Mouse (Mus musculus): ENCODE results near the gene Ddo.

The Ddo gene

DNA sequence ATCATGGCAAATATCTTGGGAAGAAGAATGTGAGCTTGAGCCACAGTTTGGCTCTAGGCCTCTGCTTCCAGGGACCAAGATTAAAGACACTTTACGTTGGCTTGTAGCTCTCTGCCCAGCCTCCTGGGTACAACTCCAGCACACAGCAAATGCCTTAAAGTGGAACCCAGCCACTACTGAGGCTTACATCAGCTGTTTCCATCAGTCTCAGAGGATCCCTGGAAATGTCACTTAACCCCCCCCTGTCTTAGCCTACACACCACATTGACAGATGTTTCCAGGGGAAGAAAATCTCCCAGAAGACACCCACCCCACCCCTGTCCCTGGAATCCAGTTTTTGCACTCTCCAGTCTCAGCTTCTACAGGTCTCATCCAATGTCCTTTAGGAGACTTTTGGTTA, 37.1 kb downstream of the Ddo start:
- DNase-seq: no peak

DNA sequence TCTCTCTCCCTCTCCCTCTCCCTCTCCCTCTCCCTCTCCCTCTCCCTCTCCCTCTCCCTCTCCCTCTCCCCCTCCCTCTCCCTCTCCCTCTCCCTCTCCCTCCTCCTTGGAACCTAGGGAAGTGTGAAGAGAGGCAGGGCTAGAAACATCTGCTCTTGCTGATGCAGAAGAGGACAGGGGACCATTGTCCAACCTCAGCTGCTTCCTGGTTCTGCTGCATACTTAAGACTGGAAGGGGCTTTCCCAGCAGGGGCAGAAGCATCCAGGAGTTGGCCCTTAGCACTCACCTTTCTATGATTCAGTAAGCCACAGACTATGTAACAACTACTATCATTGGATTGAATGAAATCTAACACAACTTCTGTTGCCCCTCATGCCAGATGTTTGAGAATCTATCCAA, 38.8 kb downstream of the Ddo start:
- DNase-seq: no peak

DNA sequence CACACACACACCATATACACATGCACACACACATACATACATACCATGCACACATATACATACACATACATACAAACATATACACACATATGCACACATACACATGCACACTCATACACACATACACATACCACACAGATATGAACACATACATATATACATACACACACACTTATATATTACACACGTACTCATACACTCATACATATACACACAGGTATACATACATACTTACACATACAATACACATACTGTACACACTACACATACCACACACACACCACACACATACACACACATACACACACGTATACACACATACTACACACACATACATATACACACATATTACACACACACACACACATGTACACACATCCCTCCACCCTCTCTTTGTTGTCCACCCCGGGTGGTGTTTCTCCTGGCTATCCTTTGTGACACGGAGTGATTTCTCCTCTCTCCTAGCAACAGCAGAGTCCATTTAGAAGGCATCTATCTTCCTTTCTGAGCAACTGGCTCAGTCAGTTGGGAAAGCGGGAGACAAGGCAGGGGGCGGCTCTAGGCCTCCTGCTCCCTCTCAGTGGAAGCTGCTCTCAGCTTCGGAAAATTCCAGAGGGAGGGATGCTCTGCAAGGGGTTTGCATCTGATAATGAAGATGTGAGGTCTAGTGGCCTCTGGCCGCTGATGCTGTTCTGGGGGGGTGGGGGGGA, 42.9 kb downstream of the Ddo start:
- no peak for DNase-seq

DNA sequence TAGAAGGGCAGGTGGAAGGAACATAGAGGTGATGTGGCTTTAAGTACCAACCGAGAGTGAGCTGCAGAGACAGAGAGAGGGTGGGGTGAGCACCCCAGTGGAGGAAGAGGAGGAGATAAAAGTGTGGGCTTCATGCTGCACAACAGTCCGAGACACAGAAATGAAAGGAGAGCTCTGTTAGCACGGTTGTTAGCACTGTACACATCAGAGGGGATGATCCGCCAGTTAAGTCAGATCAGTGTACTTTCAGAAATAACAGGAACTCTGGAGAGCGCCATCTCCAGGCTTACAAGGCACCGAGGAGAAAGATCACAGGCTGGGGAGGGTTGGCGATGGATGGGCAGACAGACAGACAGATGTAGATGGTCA, 43.5 kb downstream of the Ddo start:
- no peak for DNase-seq

DNA sequence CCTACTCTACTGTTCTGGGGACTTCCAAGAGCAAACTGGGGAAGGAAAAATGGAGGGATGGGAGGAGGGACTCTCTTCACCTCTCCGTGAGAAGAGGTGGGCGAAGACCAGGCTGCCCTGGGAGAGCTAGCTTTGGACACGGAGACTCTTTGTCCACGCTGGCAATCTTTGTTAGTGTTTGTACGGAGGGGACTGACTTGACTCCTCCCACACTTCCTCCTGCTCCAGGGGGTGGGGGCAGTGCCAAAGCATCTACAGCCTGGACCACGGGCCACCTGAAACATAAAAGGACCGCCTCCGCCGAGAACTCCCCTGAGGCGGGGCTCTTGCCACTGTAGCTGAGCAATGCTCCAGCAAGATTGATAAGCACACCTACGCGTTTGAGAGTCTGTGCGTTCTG, 44.3 kb downstream of the Ddo start:
- no peak for DNase-seq

DNA sequence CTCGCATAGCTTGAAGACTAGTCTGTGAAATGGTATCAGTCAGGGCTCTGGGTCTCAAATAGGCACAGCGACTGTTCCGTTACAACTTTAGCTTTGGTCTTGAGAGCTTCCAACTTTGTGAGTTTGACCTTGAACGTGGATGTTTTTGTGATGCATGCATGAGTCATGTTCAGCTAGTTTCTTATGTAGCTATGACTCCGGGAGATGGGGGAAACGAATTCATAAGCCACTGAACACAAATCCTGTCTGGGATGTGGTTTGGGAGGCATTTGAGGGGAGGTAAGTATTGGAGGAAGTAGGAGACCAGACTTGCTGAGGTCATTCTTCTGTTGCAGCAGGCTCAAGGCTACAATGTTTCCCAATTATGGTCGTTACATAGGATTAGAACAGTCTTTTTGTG, 46.1 kb downstream of the Ddo start:
- DNase-seq: no peak

DNA sequence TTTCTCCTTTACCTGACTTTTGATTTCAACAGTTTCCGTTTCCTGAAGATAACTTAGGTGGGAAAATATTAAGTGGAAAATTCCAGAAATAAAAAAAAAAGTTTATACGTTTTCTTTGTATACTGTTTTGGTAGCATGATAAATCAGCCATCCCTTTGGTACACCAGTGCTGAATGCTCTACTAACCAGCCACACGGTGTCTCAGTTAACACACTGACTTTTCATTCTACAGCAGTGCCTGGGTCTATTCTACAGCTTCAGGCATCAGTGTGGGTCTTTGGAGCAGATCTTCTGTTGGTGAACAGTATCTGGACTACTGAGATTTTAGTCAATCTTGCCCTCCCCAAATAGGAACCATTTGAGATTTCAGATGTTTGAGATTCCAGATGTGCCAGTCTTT, 48.7 kb downstream of the Ddo start:
- DNase-seq: no peak

DNA sequence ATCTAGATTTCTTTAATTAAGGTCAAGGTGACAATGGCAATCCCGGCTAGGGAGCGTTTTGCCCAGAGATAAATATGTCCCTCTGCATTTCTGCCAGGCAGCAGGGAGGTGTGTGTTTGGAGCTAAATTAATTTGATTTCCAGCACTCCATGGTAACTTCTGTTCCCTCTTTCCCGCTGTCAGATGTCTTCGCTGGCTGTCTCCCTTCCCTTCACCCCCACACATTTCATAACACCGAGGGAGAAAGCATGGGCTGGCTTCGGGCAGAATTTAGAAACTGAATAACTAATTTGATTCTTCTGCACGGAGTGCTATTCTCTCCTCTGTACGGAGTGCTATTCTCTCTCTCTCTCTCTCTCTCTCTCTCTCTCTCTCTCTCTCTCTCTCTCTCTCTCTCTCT, 52.7 kb downstream of the Ddo start:
- DNase-seq: no peak

DNA sequence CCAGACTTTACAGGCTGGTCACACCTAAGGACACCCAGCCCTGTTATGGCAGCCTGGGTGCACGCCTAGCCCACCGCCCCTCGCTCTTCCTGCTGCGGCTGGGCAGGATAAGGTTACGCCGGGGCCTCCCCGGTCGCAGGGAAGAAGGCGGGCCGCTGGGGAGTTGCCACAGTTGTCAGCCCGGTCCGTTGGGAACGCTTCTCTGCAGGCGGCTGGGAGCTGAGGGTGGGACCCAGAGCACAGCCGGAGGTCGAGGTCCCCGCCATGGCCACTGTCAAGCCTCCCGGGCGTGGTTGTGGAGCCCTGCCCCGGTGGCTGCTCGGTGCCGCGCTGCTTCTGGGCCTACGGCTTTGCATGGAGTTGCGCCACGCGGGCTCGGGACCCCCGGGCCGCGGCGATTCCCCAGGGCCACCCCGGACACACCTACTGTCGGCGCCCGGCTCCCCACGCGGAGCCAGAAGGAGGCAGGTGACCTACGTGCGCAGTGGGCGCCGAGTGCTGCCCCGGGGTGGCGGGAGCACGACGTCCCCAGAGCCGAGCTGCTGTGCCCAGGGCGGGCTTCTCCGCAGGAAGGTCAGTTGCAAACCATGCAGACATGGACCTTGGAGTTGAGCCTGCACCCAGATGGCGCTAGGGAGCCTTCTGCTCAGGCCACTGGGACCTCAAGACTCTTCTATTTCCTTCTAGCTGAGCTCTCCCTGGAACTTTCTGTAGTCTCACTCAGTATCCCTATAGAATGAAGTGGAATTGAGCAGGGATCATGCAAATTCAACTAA, 53.5 kb downstream of the Ddo start, which contains the start of gene Mettl24:
TSS of gene Mettl24 (plus strand) at position 191 of the 776 bp plus-strand sequence.
- peak; percentile 63 for DNase-seq

DNA sequence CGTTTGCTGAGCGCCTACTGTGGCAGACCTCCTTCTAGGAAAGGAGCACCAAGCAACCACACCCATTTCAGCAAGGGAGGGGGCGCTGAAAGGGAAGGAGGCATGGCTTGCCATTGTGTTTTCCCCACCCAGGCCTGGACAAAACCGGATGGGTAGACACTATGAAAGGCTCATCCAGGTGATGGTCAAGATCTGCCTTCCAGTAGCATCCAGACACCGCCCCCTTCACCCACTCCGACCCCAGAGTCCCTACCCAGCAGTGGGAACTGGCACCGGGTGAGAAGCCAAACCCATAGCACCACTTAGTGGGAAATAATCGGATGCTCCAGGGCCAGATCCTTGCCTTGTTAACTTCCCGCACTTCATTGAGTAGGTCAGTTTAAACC, 54.0 kb downstream of the Ddo start:
- no peak for DNase-seq

DNA sequence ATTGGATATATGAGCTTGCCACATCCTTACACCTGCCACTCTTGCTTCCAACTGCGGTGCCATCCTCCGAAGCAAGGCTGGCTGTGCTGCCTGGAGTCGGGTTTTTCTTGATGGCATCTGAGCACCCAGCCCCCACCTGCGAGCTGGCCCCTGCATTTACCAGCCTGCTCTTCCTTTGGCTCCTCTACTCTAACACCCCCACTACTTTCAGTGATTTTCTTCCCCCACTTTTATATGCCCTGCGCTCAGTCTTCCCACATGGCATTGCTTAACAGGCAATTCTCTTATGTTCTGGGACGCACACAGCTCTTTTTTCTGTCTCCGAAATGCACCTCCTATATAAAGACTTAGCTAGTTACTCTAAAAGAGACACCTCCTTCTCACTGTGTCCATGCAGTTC, 54.5 kb downstream of the Ddo start:
- no peak for DNase-seq

DNA sequence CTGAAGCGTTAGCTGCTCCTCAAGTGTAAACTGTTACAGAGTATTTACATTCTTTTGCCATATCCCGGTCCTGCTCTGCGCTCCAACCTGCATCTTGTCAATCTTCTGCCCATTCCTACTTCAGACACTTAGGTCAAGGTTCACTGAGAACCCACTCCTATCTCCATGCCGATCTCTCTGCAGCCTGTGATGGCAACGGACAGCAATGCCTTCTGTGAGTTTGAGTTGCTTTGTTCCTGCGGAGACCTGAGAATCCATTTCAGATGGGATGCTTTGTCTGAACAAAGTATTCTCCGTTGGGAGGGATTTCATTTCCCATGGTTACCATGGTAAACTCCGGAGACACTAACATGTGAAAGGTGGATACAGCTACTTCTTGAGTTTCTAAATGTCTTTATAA, 55.8 kb downstream of the Ddo start:
- DNase-seq: no peak

DNA sequence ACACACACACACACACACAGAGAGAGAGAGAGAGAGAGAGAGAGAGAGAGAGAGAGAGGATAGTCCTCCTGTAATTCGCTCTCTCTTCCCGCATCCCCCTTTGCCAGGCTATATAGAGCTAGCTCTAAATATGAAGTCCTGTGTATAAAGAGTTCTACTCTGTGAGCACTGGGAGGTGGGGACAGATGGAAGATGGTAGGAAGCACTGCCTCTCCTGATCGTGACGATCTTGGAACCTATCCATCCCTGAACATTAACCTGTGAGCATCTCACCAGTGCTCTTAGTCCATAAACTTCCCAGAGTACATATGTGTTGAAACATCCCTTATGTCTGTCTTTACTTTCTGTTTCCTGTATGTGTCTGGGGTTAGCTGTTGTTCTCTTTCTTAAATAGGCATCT, 57.2 kb downstream of the Ddo start:
- DNase-seq: no peak

DNA sequence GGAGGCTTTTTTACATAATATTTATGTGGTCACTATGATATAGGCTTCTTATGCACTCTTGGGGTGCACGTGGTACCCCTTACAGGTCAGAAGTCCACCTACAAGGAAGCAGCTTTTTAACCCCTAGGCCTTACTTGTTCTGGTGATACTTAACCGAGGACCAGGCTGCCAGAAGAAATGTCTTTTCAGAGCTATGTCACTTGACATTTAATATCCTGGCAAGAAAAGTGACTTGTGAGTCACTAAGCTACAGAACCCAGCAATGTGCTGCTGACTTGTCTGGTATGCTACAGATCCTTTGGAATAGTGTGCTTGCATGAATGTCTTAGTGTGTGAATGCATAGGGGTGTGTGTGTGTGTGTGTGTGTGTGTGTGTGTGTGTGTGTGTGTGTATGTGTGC, 57.6 kb downstream of the Ddo start:
- DNase-seq: no peak

DNA sequence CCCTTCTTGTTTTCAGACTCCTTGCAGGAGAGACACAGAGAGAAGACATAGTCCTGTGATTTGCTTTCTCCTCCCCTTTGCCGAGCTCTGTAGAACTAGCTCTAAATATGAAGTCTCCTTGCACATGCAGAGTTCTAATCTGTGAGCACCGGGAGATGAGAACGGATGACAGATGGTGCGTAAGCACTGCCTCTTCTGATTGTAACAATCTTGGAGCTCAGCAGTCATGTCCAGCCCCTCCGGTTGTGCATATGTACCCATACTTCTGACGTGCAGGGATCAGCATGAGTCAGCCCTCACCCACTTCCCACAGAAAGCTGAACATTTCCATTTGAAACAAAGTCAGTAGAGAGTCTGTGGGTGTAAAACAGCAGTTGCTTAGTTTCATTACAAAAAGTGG, 58.5 kb downstream of the Ddo start:
- DNase-seq: no peak

DNA sequence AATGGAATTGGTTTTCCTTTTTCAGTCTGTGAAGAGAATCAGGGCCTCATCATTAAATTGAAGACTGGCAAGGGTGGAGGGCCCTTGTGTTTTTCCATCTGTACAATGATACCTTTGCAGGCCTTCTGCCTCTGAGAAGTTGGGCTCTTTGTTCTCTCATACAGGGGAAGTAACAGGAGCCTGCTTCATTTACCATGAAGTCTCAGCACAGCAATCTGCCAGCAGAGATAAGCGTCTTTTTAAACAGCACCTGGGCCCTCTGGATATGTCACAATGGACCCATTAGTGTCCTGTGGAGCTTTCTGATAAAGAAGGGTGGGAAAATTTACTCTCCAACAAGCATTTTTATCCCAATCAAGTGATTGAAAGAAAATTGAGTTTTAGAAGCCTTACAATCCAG, 59.1 kb downstream of the Ddo start:
- DNase-seq: no peak

DNA sequence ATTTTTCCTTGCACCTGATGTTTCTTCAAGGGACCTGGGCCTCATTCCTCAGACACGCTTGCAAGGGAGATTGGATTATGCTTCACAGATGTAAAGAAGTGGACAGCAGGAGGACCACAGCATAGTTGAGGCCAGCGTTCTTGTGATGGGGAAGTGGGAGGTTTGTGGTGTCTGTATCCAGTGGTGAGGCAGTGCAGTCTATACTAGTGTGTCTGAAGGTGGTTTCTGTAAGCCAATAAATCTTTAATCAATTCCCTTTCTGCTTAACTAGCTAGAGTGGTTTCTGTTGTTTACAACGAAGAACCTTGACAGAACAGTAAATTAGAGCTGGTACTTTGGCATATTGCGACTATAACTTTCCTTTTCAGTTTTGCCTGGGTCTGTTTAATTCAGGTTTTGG, 68.8 kb downstream of the Ddo start:
- no peak for DNase-seq

DNA sequence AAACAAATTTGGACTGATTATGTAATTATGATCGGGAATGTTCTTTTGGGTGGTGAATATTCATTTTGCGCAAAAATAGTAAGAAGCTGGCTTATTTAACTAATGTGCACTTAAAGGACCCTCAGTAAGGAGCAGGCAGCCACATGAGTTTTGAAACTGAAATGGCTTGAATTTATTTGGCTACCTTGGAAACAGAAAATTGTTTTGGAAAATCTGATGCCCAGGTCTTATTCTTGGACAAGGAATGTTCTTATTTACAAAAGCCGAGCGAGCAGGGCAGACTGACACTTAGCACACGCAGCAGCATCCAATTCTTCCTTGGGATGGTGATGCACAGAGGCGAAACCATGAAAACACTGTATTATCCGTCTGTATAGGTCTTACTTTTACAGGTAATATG, 81.3 kb downstream of the Ddo start:
- no peak for DNase-seq

DNA sequence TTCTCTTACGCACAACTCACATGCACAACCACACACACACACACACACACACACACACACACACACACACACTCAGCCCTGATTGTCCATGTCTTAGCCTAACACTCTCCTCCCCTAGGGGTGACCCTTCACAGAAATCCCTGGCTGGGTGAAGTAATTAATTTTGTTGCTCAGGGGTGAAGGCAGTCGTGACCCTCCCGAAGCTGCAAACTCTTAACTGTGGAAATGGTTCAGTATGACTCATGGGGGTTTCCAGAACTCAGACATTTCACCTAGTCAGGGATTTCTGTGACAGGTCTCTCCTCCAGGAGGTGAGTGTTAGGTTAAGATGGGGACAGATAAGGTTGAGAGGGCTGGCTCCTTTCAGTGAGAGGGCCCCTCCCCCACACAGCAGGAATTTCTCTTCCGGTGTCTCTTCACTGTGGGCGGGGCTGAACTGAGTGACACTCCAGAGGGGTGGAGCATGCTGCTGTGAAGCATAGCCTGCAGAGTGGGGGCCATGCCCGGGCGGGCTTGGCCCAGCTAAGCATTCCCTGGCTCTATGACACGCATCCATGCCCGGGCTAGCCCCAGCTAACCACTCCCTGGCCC, 83.3 kb downstream of the Ddo start:
- DNase-seq: peak; percentile 35

DNA sequence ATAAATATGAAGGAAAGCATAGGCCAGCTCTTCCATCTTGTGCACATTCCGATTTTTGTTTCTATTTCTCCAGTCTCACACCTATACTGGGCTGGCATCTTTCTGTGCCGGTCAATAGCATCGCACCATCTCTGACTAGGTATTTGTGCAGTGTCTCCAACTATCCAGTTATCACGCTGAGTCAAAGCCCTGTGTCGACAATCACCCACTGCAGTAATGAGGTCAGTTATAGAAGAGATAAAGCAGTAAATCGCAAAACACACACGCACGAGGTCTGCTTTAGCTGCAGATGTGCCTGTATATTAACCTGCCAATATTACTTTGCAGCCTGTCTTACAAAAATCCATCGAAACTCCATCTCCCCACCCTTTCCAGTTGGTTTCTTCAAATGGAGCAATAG, 84.0 kb downstream of the Ddo start:
- no peak for DNase-seq

DNA sequence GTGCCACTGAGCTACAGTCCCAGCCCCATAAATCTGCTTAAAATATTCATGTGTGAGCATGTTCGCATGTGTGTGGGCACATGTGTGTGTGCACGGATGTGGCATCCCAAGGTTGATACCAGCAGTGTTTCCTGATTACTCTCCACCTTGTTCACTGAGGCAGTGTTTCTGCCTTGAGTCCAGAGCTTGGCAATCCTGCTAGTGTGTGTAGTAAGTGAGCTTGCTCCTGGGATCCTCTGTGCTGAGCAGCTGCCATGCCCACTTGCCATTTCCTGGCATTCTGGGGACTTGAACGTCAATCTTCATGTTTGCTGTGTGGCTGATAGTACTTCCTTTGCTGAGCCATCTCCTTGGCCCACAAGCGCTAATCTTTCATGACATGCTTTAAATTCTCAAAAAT, 85.3 kb downstream of the Ddo start:
- no peak for DNase-seq

DNA sequence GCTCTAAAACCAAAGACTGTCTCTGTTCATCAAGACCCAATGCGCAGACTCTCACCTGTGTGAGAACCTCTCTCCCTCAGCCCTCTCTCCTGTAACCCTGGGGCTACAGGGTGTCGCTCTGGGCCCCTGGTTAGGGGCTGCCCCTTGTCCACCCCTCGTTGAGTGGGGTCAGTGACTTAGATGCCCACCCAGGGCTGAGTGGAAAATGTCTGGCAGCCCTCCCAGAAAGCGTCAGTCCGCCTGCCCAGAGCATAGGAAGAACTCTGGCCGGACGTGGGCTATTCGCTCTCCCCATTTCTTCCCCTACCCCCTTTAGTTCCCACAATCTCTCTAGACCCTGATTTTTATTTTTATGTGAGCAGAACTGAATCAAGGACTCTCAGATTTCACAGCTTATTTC, 86.5 kb downstream of the Ddo start:
- DNase-seq: no peak

DNA sequence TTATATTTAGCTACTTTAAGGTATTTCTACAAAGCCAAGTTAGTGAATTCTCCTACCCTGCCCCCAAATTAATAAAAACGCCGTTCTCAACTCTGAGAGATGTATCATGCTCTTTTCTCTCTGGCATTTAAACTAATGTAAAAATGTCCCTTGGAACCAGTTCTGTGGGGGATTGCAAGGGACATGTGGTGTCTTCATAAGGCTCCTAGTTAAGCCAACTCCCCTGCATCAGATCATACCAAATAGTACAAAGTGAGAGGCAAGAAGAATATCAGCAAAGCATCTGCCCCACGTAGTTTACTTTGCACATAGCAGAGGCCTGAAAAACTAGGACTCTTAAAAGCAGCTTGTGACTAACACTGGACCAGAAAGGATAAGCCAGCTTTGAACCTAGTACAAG, 86.9 kb downstream of the Ddo start:
- DNase-seq: no peak

DNA sequence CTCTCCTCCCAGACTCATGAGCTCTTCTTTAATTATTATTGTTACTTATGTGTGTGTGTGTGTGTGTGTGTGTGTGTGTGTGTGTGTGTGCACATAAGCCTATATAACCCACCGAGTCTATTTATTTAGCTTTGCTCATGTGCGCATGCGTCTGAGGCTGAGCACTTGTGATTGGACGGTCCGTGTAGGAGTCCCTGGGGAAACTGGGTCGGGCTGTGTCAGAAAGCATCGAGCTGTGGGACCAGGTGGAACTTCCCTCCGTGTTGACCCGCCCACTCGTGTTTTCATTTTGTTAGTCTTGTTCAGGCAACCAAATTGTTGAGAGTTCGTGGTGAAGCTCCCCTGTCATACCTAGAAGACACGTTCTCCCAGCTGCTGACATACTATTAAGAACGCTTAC, 88.6 kb downstream of the Ddo start:
- no peak for DNase-seq

DNA sequence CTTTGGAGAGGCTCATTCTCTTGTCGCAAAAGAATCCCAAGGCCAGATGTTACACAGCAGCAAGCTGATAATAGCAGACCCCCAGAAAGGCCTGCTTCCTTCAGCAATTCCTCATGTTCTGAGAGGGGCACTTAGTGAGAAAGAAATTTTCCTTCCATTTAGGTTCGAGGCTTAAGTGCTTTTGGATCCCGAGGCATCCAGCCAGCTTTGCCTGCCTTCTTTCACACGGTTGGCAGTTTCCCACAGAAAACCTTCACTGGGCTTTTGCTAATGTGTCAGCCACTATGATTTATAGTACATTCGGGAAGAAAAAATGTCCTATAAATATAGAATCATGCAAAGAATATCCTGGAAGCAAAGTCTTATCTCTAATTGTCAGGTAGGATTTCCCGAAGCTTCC, 89.3 kb downstream of the Ddo start:
- DNase-seq: no peak

All from liver (tissue).